Mouse (Mus musculus) ES-E14 (cell line): ENCODE data around the gene Stx11.

Source experiments
- CHD2 ChIP-seq: IDR thresholded peaks from 2 replicates; pipeline ENCODE4 v1.6.1; 2014; ENCODE audit warnings: mild to moderate bottlenecking, low read depth, low read length, inconsistent platforms
- HCFC1 ChIP-seq: IDR thresholded peaks from 2 replicates; pipeline ENCODE4 v1.6.1; 2012; ENCODE audit warnings: low read length, inconsistent platforms, borderline replicate concordance; ENCODE audit not compliant: insufficient read depth
- MAFK ChIP-seq: IDR thresholded peaks from 2 replicates; pipeline ENCODE4 v1.6.1; 2014; ENCODE audit warnings: mild to moderate bottlenecking, low read depth, low read length, inconsistent platforms; ENCODE audit not compliant: insufficient read depth
- ZC3H11A ChIP-seq: IDR thresholded peaks from 2 replicates; pipeline ENCODE4 v1.6.1; 2012; ENCODE audit warnings: low read depth, mild to moderate bottlenecking, inconsistent platforms, low read length, borderline replicate concordance

GRCm38 (mm10) chr10:13005043-13005442 is 40.9 kb upstream of the Stx11 start, which contains the start of gene Sf3b5:
- TF ChIP-seq ZC3H11A (no peak), MAFK (no peak), CHD2 (no peak), HCFC1 (no peak)
